Mouse (Mus musculus) layer of hippocampus, adult 18-20 months (tissue): ENCODE data around the gene Camk2d. TPM values are rescaled to one million over a fixed set of nuclear protein-coding genes. Genes with fewer than 3 reads are reported as not detected.

Source experiments
- total RNA-seq, 2 experiments: library from RNA; stranded (reverse); gene quantifications; 2 replicates each; pipeline ENCODE4 v1.2.3; 2021

The Camk2d gene
- total RNA-seq, 2 experiments from 2014 or later, result 42.6 to 48.9 TPM

Other genes with a start within 250 kb of the Camk2d start
- 1 to 10 TPM; 3.9 to 4.2 TPM for gene Arsj, start 232.6 kb upstream of the Camk2d start, total RNA-seq